Mouse (Mus musculus): ENCODE measurements around the gene Tmem106a. TPM values are rescaled to one million over a fixed set of nuclear protein-coding genes. Genes with fewer than 3 reads are reported as not detected.
"Not testable (repeated sequence)": the region's sequence is repeated elsewhere in the genome, so short reads cannot be mapped to it uniquely, and the experiment has no call there.

Tmem106a gene
- polyA plus RNA-seq, 1 experiment from 2014 or later, result 1.8 TPM

GRCm38 (mm10) chr11:101604531-101605453 lies 22.8 kb downstream of the Tmem106a start:
- peak overlapping the region; percentile 76 for H3K27ac ChIP-seq
- peak overlapping the region; percentile 41 for H3K4me3 ChIP-seq (replicated peaks)
- peak overlapping the region; percentile 9; the same call in 1 of the 2 replicates for H3K9ac ChIP-seq
- 1% methylated on average over 30 of the region's 30 CpGs for WGBS
- not testable (repeated sequence) for H3K9me3 ChIP-seq; H3K27me3 ChIP-seq; H3K36me3 ChIP-seq (replicated peaks); H3K4me1 ChIP-seq
- peak overlapping the region; percentile 53 for H3K4me2 ChIP-seq
- ATAC-seq (ENCODE audit: low FRiP score), result peak; percentile 89

DNA sequence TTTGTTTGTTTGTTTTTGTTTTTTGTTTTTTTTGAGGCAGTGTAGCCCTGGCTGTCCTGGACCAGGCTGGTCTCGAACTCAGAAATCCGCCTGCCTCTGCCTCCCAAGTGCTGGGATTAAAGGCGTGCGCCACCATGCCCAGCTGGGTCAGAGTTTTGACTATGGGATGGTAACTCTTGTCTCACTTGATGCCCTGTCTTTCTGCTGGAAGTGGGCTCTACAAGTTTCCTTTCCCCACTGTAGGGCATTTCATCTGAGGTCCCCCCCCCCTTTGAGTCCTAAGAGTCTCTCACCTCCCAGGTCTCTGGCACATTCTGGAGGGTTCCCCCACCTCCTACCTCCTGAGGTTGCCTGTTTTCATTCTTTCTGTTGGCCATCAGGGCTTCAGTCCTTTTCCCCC lies 25.1 kb downstream of the Tmem106a start:
- not testable (repeated sequence) for H3K4me2 ChIP-seq; H3K4me3 ChIP-seq (replicated peaks); H3K4me1 ChIP-seq; H3K27me3 ChIP-seq; H3K36me3 ChIP-seq (replicated peaks); H3K9ac ChIP-seq; ATAC-seq (ENCODE audit: low FRiP score); H3K9me3 ChIP-seq; H3K27ac ChIP-seq
- WGBS, result 89% methylated on average over 4 of the region's 4 CpGs

GRCm38 (mm10) chr11:101610445-101610844 lies 28.4 kb downstream of the Tmem106a start:
- no peak overlapping the region for H3K4me2 ChIP-seq
- peaks cover 16% of the 10 kb centered on the region for H3K4me1 ChIP-seq
- H3K4me3 ChIP-seq (replicated peaks), result no peak overlapping the region
- ATAC-seq (ENCODE audit: low FRiP score), result no peak
- no peaks in the 10 kb centered on the region for H3K27me3 ChIP-seq
- no peaks in the 10 kb centered on the region for H3K36me3 ChIP-seq (replicated peaks)
- no peak overlapping the region for H3K9ac ChIP-seq
- H3K9me3 ChIP-seq, result no peaks in the 10 kb centered on the region
- no peak overlapping the region for H3K27ac ChIP-seq
- WGBS, result 44% methylated on average over 11 of the region's 11 CpGs

- H3K36me3 ChIP-seq (replicated peaks), result no peaks in the 10 kb centered on the region
- H3K4me1 ChIP-seq, result peaks cover 39% of the 10 kb centered on the region
- no peak for ATAC-seq (ENCODE audit: low FRiP score)
- no peak overlapping the region for H3K4me3 ChIP-seq (replicated peaks)
- H3K27me3 ChIP-seq, result no peaks in the 10 kb centered on the region
- WGBS, result 79% methylated on average over 6 of the region's 6 CpGs
- peak overlapping the region; percentile 19; the same call in 1 of the 2 replicates for H3K27ac ChIP-seq
- no peak overlapping the region for H3K4me2 ChIP-seq
- H3K9ac ChIP-seq, result no peak overlapping the region
- no peaks in the 10 kb centered on the region for H3K9me3 ChIP-seq
Observed at GRCm38 (mm10) chr11:101613596-101613995, 31.6 kb downstream of the Tmem106a start.

GRCm38 (mm10) chr11:101614116-101614515 lies 32.1 kb downstream of the Tmem106a start:
- Histone ChIP-seq H3K9me3 (no peaks in the 10 kb centered on the region), H3K4me3 (replicated peaks) (no peak overlapping the region), H3K4me1 (peaks cover 40% of the 10 kb centered on the region), H3K27ac (0 out of 2 replicates have a peak overlapping the region, but pooled peaks have one; percentile 19), H3K4me2 (no peak overlapping the region), H3K9ac (no peak overlapping the region), H3K27me3 (no peaks in the 10 kb centered on the region), H3K36me3 (replicated peaks) (no peaks in the 10 kb centered on the region)
- ATAC-seq (ENCODE audit: low FRiP score), result no peak
- WGBS, result 33% methylated on average over 4 of the region's 4 CpGs

DNA sequence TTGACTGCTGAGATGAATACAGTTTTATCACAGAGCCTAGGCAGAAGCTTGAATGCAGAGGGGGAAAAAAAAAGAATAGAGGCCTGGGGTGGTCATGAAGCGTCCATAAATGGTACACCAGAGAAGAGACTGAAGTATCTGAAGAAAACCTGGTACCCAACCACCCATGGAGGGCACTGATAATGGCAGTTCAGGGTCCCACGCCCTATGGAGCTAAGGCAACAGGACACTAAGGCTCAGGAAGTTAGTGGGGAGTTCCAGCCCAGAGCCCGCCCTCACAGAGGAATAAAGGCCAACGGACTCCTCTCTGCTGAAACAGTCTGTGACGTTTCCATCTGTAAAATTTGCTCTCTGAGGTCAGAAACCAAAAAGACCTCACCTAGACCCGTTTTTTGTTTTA lies 33.3 kb downstream of the Tmem106a start:
- Histone ChIP-seq H3K27me3 (no peaks in the 10 kb centered on the region), H3K9me3 (no peaks in the 10 kb centered on the region), H3K4me2 (no peak overlapping the region), H3K4me3 (replicated peaks) (no peak overlapping the region), H3K9ac (no peak overlapping the region), H3K4me1 (peaks cover 39% of the 10 kb centered on the region), H3K36me3 (replicated peaks) (no peaks in the 10 kb centered on the region), H3K27ac (no peak overlapping the region)
- ATAC-seq (ENCODE audit: low FRiP score), result no peak
- 89% methylated on average over 6 of the region's 6 CpGs for WGBS

GRCm38 (mm10) chr11:101616104-101616503 lies 34.1 kb downstream of the Tmem106a start:
- Histone ChIP-seq H3K9ac (no peak overlapping the region), H3K27me3 (no peaks in the 10 kb centered on the region), H3K9me3 (no peaks in the 10 kb centered on the region), H3K4me2 (no peak overlapping the region), H3K4me3 (replicated peaks) (no peak overlapping the region), H3K4me1 (peaks cover 35% of the 10 kb centered on the region), H3K27ac (no peak overlapping the region), H3K36me3 (replicated peaks) (no peaks in the 10 kb centered on the region)
- ATAC-seq (ENCODE audit: low FRiP score), result no peak
- 95% methylated on average over 8 of the region's 8 CpGs for WGBS

DNA sequence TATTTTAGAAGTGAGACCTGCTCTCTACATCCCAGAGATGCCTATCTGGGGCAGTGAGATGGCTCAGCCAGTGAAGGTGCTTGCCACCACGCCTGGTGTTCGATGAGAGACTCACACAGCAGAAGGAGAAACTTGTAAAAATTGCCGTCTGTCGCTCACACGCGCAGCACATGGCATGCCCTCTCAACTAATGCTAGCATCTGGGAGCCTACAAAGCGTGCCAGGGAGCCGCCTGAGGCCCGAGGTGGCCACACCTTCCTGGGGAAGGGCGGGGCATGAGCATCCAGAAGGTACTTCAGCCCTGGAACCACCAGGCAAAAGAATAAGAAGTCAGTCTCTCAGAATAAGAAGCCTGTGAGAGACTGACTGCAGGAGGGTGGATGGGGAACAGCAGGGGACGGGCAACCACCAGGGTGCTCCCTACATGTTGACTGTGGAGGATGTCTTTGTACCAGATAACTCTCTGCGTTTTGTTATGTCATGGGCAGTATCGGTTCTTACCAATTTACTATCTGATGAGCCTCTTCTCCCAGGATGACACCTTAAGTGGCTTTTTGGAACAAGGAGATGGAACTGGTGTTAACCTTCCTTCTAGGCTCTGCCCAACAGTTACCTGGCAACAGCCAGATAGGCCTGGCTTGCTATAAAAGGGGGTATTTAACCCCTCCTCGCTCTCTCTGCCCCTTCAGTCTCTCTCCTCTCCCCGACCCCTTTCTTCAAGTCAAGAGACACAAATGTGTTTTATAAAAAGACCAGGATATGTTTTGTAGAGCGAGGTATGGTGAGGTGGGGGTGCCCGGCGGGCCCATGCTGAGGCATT lies 35.1 kb downstream of the Tmem106a start:
- Histone ChIP-seq H3K27ac (peak overlapping the region; percentile 83), H3K27me3 (no peaks in the 10 kb centered on the region), H3K36me3 (replicated peaks) (no peaks in the 10 kb centered on the region), H3K4me3 (replicated peaks) (peak overlapping the region; percentile 14; the same call in 1 of the 2 replicates), H3K9me3 (no peaks in the 10 kb centered on the region), H3K4me2 (peak overlapping the region; percentile 47), H3K4me1 (peaks cover 35% of the 10 kb centered on the region), H3K9ac (peak overlapping the region; percentile 29; the same call in 1 of the 2 replicates)
- ATAC-seq (ENCODE audit: low FRiP score), result peak; percentile 23; the same call in 1 of the 2 replicates
- 20% methylated on average over 18 of the region's 18 CpGs for WGBS

- peak overlapping the region; percentile 14; the same call in 1 of the 2 replicates for H3K4me3 ChIP-seq (replicated peaks)
- WGBS, result 5% methylated on average over 8 of the region's 8 CpGs
- peak overlapping the region; percentile 83 for H3K27ac ChIP-seq
- H3K9ac ChIP-seq, result peak overlapping the region; percentile 29; the same call in 1 of the 2 replicates
- no peaks in the 10 kb centered on the region for H3K9me3 ChIP-seq
- peaks cover 35% of the 10 kb centered on the region for H3K4me1 ChIP-seq
- no peaks in the 10 kb centered on the region for H3K27me3 ChIP-seq
- peak overlapping the region; percentile 47 for H3K4me2 ChIP-seq
- ATAC-seq (ENCODE audit: low FRiP score), result peak; percentile 76
- no peaks in the 10 kb centered on the region for H3K36me3 ChIP-seq (replicated peaks)
Observed at GRCm38 (mm10) chr11:101617849-101618248, 35.8 kb downstream of the Tmem106a start.

GRCm38 (mm10) chr11:101618596-101618995 lies 36.6 kb downstream of the Tmem106a start:
- H3K9me3 ChIP-seq, result no peaks in the 10 kb centered on the region
- peaks cover 34% of the 10 kb centered on the region for H3K4me1 ChIP-seq
- WGBS, result 73% methylated on average over 3 of the region's 3 CpGs
- H3K4me3 ChIP-seq (replicated peaks), result no peak overlapping the region
- H3K27me3 ChIP-seq, result no peaks in the 10 kb centered on the region
- no peak overlapping the region for H3K4me2 ChIP-seq
- no peak overlapping the region for H3K9ac ChIP-seq
- H3K27ac ChIP-seq, result peak overlapping the region; percentile 83; the same call in 1 of the 2 replicates
- ATAC-seq (ENCODE audit: low FRiP score), result no peak
- H3K36me3 ChIP-seq (replicated peaks), result no peaks in the 10 kb centered on the region

GRCm38 (mm10) chr11:101620022-101620655 lies 38.1 kb downstream of the Tmem106a start:
- ATAC-seq (ENCODE audit: low FRiP score); H3K27ac ChIP-seq; H3K36me3 ChIP-seq (replicated peaks); H3K9me3 ChIP-seq; H3K27me3 ChIP-seq; H3K4me2 ChIP-seq; H3K9ac ChIP-seq; H3K4me3 ChIP-seq (replicated peaks): not testable (repeated sequence)
- H3K4me1 ChIP-seq, result peaks cover 24% of the 10 kb centered on the region
- WGBS, result 90% methylated on average over 11 of the region's 11 CpGs

GRCm38 (mm10) chr11:101626649-101626994 lies 44.6 kb downstream of the Tmem106a start:
- ATAC-seq (ENCODE audit: low FRiP score), result peak; percentile 55
- peak overlapping the region; percentile 96 for H3K27ac ChIP-seq
- H3K9me3 ChIP-seq, result no peaks in the 10 kb centered on the region
- 7% methylated on average over 8 of the region's 8 CpGs for WGBS
- no peaks in the 10 kb centered on the region for H3K27me3 ChIP-seq
- H3K36me3 ChIP-seq (replicated peaks), result peaks cover 4% of the 10 kb centered on the region; the same call in 1 of the 2 replicates
- H3K4me1 ChIP-seq, result peaks cover 9% of the 10 kb centered on the region
- H3K9ac ChIP-seq, result peak overlapping the region; percentile 41
- H3K4me2 ChIP-seq, result peak overlapping the region; percentile 90
- peak overlapping the region; percentile 57 for H3K4me3 ChIP-seq (replicated peaks)

Measured in forebrain, embryonic 12.5 days (tissue).